Mouse (Mus musculus) splenic B cell, adult 2 months (primary cell): ENCODE results near the gene Mccc2.

Source experiments
- DNase-seq: peaks from one replicate; pipeline ENCODE4 v3.0.0-alpha.2; 2011; ENCODE audit warnings: low read depth, low spot score
- H3K27me3 ChIP-seq: 2 replicates; pipeline ENCODE4 v1.6.1; 2012; ENCODE audit warnings: mild to moderate bottlenecking, low read length, moderate library complexity, mixed read lengths; ENCODE audit not compliant: control insufficient read depth, poor library complexity, insufficient read depth, severe bottlenecking
- H3K36me3 ChIP-seq: 2 replicates; pipeline ENCODE4 v1.6.1; 2012; ENCODE audit warnings: mild to moderate bottlenecking, low read length, moderate library complexity, mixed read lengths; ENCODE audit not compliant: control insufficient read depth, poor library complexity, insufficient read depth, severe bottlenecking

The Mccc2 gene

DNA sequence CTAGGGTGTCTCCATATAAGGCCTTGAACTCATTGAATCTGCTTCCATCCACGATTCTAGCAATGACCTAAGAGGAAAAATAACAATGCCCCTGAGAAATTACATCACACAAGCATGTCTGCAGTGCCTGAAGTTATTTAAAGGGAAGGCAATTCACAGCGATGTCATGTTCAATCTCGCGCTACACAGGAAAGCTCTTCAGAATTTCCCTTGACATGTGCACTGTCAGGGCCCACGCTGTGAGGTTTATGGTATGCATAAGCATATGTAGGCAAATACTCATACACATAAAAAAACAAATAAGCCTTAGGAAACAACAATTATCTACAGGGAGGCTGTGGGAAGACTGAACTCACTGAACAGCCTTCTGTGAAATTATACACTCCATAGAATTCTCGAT is 51.6 kb downstream of the Mccc2 start:
- H3K27me3 ChIP-seq = no peaks in the 10 kb centered on the region
- no peak for DNase-seq
- H3K36me3 ChIP-seq = no peaks in the 10 kb centered on the region

DNA sequence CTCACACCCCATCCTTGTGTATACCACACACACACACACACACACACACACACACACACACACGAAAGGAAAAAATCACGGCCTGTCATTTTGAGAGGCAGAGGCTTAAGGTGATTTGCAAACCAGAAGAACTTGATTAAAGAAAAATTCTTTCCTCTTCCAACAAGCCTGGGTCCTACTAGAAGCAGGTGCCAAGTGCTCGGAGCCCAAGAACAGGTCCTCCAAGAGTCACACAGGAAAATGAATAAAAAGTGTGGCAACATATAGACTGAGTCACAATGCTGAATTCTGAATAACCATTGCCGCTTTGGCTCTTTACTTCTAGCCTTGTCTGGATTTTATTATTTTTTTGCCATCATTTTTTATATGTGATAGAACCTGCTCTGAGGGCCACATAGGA is 53.8 kb downstream of the Mccc2 start:
- DNase-seq = no peak
- H3K27me3 ChIP-seq = no peaks in the 10 kb centered on the region
- no peaks in the 10 kb centered on the region for H3K36me3 ChIP-seq

DNA sequence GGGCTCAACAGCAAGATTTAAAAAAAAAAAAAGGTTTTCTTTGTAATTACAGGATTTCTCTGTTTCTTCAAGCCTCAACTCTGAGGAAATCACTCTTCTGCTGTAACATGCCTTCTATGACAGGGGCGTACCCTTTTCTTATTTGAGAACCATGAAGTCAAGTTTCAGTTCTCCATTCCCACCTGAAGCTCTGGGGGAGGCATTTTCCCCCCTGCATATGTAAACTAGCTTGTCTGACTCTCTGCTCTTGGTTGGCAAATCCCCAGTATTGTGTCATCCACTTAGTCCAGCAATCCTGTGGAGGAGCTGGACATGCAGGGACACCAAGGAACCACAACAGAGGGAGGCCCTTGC is 59.9 kb downstream of the Mccc2 start:
- DNase-seq = peak; percentile 87
- no peaks in the 10 kb centered on the region for H3K27me3 ChIP-seq
- peaks cover 2% of the 10 kb centered on the region; the same call in 1 of the 2 replicates for H3K36me3 ChIP-seq

DNA sequence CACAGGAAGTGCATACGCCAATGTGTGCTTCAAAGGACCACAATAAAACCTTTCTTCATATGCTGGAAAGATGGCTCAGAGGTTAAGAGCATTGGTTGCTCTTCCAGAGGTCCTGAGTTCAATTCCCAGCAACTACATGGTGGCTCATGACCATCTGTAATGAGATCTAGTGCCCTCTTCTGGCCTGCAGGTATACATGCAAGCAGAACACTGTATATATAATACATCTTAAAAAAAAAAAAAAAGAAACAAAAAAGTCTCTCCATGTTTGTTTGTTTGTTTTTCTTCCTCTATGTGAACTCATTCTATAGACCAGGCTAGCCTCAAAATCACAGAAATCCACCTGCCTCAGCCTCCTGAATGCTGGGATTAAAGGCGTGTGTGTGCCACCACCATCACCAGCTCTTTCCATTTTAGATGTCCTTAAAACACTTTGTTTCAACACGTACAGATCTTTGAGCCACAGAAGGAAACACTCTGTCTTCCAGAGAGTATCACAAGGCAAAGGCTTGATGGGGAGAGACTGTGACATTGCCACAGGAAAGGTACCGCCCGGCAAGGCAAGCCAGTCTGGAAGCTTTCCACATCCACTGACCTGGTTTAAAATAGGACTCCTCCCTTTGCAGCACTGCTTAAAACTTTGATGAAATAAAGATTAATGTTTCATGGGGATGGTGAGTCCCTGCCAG is 60.4 kb downstream of the Mccc2 start:
- peak; percentile 10 for DNase-seq
- no peaks in the 10 kb centered on the region for H3K27me3 ChIP-seq
- peaks cover 2% of the 10 kb centered on the region; the same call in 1 of the 2 replicates for H3K36me3 ChIP-seq

DNA sequence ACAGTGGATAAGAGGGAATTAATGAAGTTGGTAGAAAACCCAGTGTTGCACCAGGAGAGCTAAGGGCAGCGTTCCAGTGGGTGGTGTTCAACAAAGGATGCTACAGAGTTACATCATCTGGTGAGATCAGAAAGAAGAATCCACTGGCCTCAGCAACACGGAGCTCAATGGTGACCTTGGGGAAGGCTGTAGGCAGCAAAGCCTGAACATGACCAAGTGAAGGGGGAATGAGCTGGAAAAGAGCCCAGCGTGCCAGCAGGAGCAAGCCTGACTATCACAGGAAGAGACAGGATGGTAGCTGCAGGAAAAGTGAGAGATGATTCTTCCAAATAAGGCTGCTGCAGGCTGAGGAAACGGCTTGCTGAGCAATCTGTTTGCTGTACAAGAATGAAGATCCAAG is 68.0 kb downstream of the Mccc2 start:
- Histone ChIP-seq H3K27me3 (no peaks in the 10 kb centered on the region), H3K36me3 (peaks cover 2% of the 10 kb centered on the region; the same call in 1 of the 2 replicates)
- no peak for DNase-seq

DNA sequence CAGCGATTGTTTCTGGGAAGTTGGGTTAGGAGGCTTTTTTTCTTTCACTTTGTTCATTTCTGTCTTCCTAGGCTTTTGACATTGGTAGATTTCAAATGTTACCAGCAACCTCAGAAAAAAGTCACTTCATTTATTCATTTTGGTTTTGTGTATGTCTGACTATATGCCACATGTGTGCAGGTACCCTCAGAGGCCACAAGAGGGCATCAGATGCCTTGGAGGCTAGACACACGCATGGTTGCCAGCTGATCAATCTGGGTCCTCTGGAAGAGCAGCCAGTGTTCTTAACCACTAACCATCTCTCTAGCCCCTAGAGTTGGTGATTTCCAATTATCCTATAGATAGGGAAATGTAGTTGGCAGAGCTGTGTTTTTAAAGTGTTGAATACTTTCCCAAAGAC is 71.9 kb downstream of the Mccc2 start:
- Histone ChIP-seq H3K27me3 (no peaks in the 10 kb centered on the region), H3K36me3 (no peaks in the 10 kb centered on the region)
- DNase-seq = no peak

DNA sequence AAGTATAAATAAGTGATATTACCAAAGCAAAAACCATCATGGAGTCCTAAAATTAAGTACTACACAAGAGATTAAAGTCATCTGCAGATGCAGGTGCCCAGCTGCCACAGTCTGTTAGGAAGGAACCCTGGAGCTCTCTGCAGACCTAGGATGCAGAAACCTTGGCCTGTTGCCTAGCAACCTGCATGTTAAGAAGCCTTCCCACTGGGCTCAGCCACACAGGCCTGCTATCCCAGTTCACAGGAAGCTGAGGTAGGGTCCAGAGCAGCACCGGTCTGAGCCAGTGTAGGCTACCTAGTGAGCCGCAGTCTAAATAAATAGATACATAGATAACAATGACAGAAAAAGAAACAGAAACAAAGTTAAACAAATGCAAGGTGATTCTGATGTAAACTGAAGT is 74.8 kb downstream of the Mccc2 start:
- no peaks in the 10 kb centered on the region for H3K27me3 ChIP-seq
- no peak for DNase-seq
- no peaks in the 10 kb centered on the region for H3K36me3 ChIP-seq

DNA sequence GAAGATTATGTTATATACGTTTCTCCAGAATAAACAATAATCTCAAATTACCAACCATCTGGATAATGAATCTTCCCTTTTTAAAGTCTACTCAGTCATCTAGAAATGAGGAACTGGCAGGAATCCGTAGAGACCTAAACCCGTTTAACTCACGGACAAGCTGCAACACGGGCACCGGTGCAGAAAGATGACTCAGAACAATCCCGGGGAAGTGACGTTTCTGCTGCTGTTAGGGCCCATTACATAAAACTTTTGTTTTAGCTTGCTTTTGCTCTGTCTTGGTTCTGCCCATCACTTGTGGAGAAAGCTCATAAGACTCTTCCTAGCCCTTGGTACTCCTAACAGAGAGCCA is 76.1 kb downstream of the Mccc2 start:
- Histone ChIP-seq H3K27me3 (no peaks in the 10 kb centered on the region), H3K36me3 (no peaks in the 10 kb centered on the region)
- DNase-seq = peak; percentile 73

DNA sequence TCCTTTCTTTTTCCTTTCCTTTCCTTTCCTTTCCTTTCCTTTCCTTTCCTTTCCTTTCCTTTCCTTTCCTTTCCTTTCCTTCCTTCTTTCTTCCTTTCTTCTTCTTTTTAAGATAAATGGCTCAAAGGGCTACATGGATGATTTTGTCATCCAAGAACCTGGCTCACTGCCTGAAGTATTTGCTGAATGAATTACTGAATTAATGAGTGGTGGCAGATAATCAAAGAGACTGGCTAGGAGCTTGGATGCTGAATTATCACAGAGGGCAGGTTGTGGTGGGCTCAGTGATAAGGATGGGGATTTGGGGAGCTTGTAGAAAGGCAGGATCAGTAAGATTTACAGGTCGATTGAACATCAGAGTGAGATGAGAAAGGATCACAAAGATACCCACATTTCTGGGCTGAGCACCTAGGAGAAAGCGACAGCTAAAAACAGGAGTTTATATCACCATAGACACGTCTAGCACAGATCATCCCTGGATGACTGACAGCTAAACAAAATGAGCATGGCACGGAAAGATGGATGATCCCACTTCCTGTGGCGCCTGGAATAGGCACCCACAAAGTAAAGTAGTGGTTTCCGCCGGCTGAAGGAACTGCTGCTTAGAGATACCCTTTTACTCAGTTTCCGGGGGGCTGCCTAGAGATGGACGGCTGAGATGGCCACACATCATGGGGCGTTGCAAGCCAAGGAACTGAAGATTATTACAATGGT is 76.7 kb downstream of the Mccc2 start:
- no peaks in the 10 kb centered on the region for H3K36me3 ChIP-seq
- DNase-seq = no peak
- no peaks in the 10 kb centered on the region for H3K27me3 ChIP-seq

DNA sequence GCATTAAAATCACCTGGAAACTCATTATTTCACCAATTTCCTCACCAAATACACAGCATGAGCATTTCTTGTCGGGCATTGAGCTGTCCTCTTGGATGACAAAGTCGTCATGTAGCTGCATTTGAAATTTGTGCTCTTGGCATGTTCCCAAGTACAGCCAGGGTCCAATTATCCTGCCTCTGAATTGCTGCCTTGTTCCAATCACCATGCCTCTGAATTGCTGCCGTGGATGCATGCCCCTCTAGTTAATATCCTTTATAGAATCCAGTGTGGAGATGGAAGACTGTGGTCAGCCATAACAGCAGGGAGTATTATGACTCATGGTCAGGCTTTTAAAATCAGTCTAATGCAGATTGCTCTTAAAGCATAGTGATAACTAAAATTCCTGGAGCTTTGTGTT is 77.7 kb downstream of the Mccc2 start:
- no peak for DNase-seq
- no peaks in the 10 kb centered on the region for H3K36me3 ChIP-seq
- no peaks in the 10 kb centered on the region for H3K27me3 ChIP-seq

DNA sequence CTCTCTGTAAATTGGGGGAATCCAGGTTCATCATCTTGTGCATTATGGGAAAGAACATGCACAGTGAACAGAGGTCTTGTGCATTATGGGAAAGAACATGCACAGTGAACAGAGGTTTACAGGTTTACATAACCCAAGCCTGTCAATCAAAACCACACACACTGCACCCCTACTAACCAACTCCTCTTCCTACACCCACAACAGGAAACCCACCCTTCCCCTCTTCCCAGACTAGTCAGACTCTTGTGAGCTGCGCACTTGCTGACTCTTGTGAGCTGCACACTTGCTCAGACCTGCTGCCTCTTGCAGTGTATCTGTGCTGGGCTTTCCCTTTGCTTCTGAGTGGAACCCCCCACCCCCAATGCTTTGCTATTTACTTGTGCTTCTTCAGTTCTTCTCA is 83.0 kb downstream of the Mccc2 start:
- no peaks in the 10 kb centered on the region for H3K27me3 ChIP-seq
- DNase-seq = no peak
- H3K36me3 ChIP-seq = no peaks in the 10 kb centered on the region

DNA sequence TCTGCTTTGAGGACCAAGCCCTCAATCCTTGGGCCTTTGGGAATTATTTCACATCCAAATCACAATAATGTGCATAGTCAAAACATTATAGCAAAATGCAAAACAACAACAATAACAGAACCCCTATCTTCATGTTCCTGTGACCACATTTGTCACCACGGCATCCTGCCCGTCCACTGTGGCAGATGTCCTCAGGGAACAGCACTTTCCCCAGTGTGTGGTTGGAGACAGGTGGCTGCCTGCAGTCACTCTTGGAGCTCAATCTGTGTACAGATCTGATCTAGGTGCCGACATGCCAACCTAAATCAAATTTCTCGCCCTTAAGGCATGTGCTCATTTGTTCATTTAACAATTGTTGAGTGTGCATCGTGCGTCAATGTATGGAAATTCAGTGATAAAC is 83.9 kb downstream of the Mccc2 start:
- no peak for DNase-seq
- no peaks in the 10 kb centered on the region for H3K36me3 ChIP-seq
- no peaks in the 10 kb centered on the region for H3K27me3 ChIP-seq

DNA sequence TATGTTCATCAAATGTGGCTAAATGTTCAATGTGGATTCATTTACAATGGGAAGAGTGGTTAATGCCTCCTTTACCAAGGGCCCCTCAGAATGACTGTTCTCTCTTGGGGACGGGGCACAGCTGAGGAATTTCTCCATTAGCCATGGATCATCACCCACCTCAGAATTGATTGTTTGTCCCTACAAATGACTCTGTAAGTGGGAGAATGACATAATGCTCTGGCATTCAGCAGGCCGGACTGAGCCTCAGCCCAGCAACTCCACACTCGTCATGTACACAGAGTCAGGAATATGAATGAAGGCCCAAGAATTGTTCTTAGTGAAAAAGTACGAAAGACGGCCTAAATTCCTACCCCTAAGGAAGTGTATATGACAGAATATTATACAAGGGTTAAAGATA is 89.2 kb downstream of the Mccc2 start:
- no peaks in the 10 kb centered on the region for H3K27me3 ChIP-seq
- DNase-seq = no peak
- H3K36me3 ChIP-seq = no peaks in the 10 kb centered on the region

DNA sequence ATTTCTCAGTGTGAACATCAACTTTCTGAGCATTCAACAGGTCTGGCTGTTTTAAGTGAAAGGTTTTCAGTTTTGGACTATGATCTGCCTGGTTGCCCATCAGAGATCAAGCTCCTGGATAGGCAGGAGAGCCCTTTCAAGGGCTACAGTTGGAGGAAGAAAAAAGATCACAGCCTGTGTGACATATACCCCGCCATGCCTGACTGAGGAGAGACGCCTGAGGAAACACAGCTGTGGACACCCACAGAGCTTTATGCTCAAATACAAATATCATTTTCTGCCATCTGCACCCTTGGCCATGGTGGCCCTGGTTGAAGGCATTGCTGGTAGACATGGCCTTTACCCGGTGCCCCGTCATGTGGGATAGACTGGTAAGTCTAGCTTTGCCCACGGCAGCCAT is 99.8 kb downstream of the Mccc2 start:
- no peak for DNase-seq
- no peaks in the 10 kb centered on the region for H3K27me3 ChIP-seq
- no peaks in the 10 kb centered on the region for H3K36me3 ChIP-seq

DNA sequence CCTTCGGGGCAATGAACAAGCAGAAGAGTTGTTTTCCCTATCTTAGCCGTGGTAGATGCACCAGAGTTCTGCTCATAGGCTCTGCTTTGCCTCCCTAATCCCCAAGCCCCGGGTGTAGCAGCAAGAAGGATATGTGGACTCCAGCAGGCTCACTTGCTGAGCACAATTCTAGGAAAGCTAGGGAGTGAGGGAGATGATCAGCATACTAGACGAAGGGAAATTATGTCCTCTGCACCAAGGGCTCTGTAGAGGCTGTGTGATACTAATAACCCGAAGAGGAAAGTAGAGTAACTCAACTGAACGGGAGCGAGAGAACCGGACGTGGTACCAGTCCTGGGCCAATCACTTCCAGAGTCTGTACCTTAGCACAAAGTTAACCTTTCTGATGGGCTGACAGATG is 114.5 kb downstream of the Mccc2 start, which contains the start of gene Cartpt:
TSS of gene Cartpt (minus strand) at position 127 of the 400 bp plus-strand sequence.
- no peaks in the 10 kb centered on the region; the same call in 1 of the 2 replicates for H3K27me3 ChIP-seq
- no peak for DNase-seq
- H3K36me3 ChIP-seq = no peaks in the 10 kb centered on the region

DNA sequence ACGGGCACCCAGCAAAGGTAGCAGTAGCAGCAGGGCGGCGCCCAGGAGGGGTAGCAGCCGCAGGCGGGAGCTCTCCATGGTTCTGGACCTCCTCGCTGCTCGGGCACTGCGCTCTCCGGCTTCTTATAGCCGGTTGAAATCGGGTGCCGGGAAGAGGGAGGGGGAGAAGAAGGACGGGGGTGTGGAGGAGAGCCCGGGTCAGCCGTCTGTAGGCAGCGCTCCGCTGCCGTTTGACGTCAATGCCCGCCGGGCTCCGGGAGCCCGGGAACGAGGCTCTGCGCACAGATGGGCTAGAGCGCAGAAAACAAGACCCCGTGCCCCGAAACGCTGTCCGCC is 114.9 kb downstream of the Mccc2 start:
- H3K36me3 ChIP-seq = no peaks in the 10 kb centered on the region
- DNase-seq = peak; percentile 53
- H3K27me3 ChIP-seq = no peaks in the 10 kb centered on the region; the same call in 1 of the 2 replicates
